Mouse (Mus musculus): ENCODE data around the gene Olfr25.

Gene Olfr25

DNA sequence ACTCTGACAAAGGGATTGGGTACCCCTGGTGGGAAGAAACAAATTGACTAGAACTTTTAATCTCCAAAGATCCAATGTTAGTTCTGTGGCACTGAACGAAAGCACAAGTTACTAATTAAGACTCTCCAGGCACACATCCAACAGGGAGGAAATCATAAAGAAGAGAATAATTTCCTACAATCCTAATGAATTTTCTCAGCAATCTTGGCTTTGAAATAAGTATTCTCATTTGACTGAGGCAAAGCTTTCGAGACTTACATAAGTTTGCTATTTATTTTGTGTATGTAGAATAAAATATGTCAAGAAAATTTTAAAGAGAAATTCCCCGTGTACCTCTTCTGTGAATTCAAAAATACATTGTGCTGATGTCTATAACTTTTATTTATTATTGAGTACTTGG, at the start of gene Olfr25:
Gene Olfr25 (plus strand): TSS at position 301 of the 400 bp plus-strand sequence.
- no peak for DNase-seq (ENCODE audit: low read depth)

DNA sequence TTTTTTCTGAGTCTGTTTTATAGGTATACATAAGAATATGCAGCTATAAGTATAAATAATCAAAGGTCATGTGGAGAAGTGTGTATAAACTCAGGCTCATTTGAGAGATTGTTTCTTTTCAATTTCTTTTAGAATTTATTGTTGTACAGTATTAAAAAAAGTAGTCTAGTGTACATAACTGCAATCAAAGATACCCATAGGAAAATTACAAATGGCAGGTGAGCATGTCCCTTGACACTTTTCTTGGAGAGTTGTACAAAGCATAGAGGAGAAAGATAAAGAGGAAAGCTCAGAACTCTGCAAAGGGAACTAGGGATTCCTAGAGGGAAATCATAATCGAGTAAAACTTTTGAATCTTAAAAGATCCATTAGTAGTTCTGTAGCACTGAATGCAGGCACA, 38.1 kb upstream of the Olfr25 start, which contains the start of gene Olfr896-ps1:
Gene Olfr896-ps1 (plus strand): TSS at position 301 of the 400 bp plus-strand sequence.
- DNase-seq (ENCODE audit: low read depth), result no peak

DNA sequence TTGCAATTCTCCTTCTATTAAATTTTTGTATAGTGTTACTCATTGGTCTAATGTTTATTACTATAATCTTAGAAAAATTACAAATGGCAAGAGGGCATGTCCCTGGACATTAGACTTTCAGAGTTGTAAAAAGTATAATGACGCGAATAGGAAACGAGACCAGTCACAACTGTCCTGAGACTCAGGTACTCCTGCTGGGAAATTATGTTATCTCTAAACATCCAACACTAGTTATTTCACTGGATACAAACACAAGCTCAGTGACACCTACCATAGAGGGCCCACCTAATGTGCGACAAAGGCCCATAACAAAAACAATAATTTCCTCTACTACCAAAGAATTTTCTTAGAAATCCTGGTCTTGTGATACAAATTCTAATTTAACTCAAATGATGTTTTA, 19.3 kb downstream of the Olfr25 start, which contains the start of gene Olfr898:
Gene Olfr898 (plus strand): TSS at position 301 of the 400 bp plus-strand sequence.
- no peak for DNase-seq (ENCODE audit: low read depth)

DNA sequence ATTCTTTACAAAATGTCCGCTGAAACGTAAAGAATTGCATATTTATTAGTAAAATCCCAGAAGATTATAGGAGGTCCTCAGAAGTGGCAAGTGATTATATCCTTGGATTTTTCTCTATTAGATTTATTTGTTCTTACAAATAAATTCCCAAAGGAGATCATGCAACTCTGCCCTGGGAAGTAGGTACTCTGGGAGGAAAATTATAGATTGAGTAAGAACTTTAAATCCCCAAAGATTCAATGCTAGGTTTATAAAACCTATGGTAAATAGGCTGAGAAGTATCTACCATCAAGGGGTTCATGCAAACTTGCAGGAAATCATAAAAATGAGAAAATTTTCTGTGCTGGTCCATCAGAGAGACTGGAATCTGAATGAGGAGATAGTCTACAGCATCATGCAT, 37.7 kb downstream of the Olfr25 start, which contains the start of gene Olfr250:
Gene Olfr250 (plus strand): TSS at position 301 of the 400 bp plus-strand sequence.
- no peak for DNase-seq (ENCODE audit: low read depth)

DNA sequence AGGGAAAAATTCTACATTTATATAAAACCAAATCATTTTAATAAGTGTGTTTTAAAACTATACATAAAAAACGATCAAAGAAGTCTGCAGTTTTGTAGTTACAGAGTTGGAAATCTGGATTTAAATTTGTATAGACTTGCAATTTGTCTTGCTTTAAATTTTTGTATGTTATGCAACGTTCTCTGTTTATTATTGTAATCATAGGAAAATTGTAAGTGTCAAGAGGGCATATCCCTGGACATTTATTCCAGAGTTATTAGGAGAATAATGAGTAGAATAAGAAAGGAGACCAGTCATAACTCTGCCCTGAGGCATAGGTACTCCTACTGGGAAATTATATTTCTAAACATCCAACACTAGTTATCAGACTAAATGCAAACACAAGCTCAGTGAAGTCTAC, 47.9 kb downstream of the Olfr25 start, which contains the start of gene Olfr251:
Gene Olfr251 (plus strand): TSS at position 301 of the 400 bp plus-strand sequence.
- DNase-seq (ENCODE audit: low read depth), result no peak
